Mouse (Mus musculus): ENCODE measurements at regions not wholly inside any gene's neighbourhood (a gene's known extent, or its start where the extent isn't known, plus 50 kb on each side); places are given as distances from the start of the nearest gene placed in this dataset.

DNA sequence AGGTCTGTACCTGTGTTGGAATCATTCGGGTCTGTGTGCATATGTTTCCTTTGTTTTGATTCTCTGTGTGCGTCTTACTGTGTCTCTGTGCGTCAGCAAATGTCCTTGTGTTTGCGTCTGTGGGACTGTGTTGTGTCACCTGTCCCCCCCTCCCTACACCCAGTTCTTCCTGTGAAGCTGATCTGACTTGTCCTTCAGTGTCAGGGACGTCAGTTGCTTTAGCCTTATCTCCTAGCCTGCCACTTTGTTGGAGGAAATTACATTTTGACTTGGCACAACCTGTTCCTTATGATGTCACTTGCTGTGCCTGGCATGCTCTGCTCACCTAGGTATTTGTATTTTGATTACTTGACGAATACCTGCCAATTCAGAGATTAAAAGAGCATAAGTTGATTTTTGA, 90.4 kb upstream of the Cpeb4 start:
- TF ChIP-seq CTCF (IDR thresholded peaks at IDR 0.05; ENCODE audit: insufficient read depth, low read depth, low read length) (no peak), POLR2A (IDR thresholded peaks at IDR 0.05; ENCODE audit: insufficient read depth, low read depth, low read length) (no peak)

Data from olfactory bulb, adult 2 months (tissue).